Mouse (Mus musculus) common myeloid progenitor, adult 5-6 weeks (primary cell): ENCODE measurements around the gene Adgre1. TPM values are rescaled to one million over a fixed set of nuclear protein-coding genes. Genes with fewer than 3 reads are reported as not detected.

Source experiments
- ATAC-seq: replicated peaks from 2 replicates; pipeline ENCODE4 v1.8.0; 2016; ENCODE audit warnings: low read depth, mild to moderate bottlenecking, moderate TSS enrichment, inconsistent platforms; ENCODE audit not compliant: poor library complexity, severe bottlenecking
- total RNA-seq: library from RNA; stranded (forward); fragments of 200-1000, 187-1606 nt; gene quantifications from 2 replicates; pipeline ENCODE4 v1.2.3, GENCODE M21; 2017

Adgre1 gene
- total RNA-seq = 2.4 and 9.0 TPM in 2 replicates

GRCm38 (mm10) chr17:57358441-57358840 is at the start of gene Adgre1:
TSS of gene Adgre1 (plus strand) at chr17:57358691.
- ATAC-seq = peak; percentile 93

DNA sequence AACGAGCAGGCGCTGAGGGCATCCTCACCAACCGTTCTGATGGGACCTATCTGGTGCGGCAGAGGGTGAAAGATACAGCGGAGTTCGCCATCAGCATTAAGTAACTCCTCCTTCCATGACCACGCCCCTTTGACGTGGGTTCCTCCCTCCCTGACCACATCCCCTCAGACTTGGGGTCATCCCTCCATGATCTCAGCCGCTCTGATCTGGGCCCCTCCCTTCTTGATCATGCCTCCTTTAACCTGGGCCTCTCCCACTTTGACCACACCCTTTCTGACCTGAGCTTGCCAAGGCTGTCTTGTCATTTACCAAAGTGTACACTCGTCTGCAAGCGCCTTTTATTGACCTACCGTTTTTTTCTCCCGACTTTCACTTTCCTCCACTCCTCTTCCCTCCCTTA is 46.7 kb upstream of the Adgre1 start:
- peak; percentile 55; the same call in 1 of the 2 replicates for ATAC-seq

DNA sequence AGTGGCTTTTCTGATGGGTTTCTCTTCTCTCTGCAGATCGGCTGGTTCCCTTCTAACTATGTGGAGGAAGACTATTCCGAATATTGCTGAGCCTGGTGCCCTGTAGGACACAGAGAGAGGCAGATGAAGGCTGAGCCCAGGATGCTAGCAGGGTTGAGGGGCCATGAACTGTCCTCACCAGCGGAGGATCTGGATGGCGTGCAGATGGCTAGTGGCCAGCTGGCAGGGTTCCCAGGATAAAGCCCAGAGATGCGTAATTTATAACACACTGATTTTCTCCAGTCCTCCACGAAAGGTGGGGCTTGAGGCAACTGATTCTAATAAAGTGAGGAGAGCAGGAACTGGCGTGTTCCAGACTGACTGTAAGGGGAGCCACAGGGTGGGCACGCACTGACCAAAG is 30.9 kb upstream of the Adgre1 start:
- no peak for ATAC-seq

GRCm38 (mm10) chr17:57328944-57329343 is 29.5 kb upstream of the Adgre1 start:
- no peak for ATAC-seq

DNA sequence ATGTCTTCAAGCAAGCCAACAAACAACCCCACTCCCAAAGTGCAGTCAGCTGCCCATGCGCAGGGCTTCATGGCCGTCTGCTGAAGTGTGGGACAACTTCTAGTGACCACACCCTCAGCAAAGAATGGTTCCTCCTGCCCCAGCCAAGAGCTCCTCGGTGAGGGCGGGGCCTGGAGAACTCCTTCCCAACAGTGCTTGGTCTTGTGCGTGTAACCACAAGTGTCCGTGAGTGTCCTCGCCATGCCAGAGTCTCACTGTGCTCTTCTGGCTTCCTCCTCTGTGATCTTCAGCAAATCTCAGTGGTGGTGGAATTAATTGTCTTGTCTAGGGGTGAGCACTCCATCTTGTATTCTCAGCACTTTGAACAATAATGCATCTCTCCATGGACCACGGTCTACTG is 27.5 kb upstream of the Adgre1 start:
- 0 out of 2 replicates have a peak, but pooled peaks have one; percentile 3 for ATAC-seq

DNA sequence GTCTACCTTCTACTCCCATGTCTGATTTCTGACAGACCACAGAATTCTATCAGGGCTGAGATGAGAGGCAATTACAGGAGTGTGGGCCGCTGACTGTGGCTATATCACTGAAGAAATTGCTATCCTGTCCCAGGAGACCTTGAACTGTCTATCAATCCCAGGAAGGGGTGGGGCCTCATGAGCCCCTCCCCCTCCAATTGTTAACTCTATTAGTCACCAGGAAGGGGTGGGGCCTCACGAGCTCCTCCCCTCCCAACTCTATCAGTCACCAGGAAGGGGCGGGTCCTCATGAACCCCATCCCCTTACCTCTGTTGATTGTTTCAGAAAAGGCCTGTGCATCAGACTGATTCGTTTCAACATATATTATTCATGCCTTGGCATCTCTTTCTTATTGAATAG is 26.2 kb upstream of the Adgre1 start:
- peak; percentile 14; the same call in 1 of the 2 replicates for ATAC-seq

GRCm38 (mm10) chr17:57334001-57334760 is 24.3 kb upstream of the Adgre1 start:
- no peak for ATAC-seq

DNA sequence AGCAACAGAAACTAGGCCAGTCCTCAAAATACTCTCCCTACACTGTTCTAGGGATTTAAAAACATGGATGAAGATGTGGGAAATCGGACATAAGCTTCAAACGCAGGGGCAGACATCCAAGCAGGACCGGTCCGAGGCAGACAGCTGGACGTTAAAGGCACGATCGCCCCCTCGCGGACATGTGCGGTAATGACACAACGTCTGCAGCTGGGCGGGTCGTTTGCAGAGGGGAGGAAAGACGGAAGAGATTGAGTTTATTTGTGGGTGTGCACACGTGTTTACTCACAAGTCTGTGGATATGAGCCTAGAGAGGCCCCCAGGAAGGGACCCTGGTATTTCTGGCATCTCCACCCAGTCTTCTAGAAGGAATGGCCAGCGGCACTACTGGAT is 23.7 kb upstream of the Adgre1 start:
- peak; percentile 48 for ATAC-seq

GRCm38 (mm10) chr17:57335194-57335593 is 23.3 kb upstream of the Adgre1 start:
- 0 out of 2 replicates have a peak, but pooled peaks have one; percentile 15 for ATAC-seq

DNA sequence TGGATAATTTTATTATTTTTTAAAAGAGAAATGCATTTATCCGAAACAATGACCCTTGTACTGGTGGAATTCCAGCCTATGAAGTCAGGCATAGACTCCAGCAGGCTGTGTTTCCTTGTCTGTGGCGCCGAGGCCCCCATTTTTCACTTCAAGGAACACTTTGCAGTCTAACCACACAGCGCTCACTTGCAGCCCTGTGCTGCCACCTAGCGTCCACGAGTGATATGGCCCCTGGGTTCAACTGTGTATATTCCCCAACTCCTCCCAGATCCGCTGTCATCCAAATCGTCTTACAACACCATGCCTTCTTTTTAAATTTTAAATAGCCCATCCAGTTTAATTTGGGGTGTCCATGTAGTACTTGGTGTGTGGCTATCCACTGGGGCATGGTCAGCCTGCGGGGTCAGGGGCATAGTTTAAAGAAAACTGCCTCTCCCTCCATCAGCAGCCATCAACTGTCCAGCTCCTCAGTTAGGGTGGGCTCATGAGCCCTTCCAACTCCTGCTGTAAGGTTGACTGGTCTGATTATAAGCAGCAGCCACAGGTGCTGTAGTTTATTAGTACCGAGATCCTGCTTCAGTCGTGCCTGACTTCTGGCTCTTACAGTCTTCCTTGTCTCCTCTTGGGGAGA is 22.7 kb upstream of the Adgre1 start:
- ATAC-seq = peak; percentile 73

- ATAC-seq = 0 out of 2 replicates have a peak, but pooled peaks have one; percentile 19
Measured at GRCm38 (mm10) chr17:57337996-57338395, 20.5 kb upstream of the Adgre1 start.

DNA sequence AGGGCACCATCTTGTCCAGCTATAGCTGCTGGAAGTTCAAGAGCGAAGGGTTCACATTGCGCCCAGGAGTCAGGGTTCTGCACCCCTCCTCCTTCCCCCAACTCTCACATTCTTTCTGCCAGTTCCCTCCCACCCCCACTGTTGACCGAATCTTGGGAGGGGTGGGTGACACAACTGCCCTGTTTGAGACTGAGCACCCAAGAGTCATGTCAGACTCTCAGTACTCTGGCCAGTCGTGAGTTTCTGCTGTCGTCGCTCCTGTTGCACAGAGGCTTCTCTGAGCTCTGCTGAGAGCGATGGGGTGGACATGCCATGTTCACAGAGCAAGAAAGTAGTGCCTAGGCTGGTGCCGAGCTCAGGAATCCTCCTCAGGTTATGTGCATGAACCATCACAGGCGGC is 19.2 kb upstream of the Adgre1 start:
- ATAC-seq = no peak

- ATAC-seq = peak; percentile 23
Measured at GRCm38 (mm10) chr17:57341568-57341967, 16.9 kb upstream of the Adgre1 start.

DNA sequence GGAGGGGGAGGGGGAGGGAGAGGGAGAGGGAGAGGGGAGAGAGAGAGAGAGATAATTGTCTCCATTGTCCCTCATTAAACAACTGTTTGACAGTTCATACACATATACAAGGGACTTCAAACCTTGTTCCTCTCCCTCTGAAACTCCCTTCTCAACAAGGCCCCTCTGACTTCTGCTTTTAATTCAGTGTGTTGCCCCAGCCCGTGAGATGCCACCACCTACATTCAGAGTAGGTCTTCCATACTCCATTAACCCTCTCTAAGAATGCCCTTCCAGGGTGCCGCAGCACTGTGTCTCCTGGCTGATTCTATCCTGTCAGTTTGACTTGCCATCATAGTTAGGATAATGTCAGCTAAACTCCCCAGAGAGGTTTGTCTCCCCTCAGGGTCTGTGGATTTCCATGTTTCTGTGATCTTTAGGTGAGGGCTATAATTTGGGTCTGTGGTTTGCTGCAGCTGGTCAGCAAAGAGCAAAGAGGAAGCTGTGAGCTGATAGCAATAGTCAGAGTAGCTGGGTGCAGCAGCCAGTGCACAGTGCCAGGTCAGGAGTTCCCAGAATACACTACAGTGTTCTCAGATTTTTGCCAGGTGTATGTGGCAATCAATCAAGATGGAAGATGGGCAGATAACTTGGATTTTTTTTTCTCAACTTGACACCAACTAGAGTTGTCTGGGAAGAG is 14.3 kb upstream of the Adgre1 start:
- peak; percentile 75 for ATAC-seq

DNA sequence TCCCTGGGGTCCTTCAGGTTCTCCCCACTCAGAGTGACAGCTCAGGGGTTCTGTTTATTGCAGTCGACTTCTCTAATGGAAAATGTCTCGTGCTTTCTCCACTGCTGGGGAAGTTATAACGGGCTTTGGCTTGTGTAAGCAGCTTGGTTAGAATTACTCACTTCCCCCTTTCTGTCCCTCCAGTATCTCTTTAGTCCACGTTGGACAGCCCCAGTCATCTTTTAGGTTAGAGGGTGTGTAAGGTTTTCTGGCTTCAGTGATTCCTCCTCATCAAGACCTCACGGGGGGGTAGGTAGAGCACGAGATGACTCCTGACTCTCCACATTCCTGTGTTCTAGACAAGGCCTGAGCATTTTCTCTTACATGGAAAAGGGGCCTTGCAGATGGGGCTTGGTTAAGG is 11.5 kb upstream of the Adgre1 start:
- ATAC-seq = peak; percentile 83

- no peak for ATAC-seq
Measured at GRCm38 (mm10) chr17:57347781-57348180, 10.7 kb upstream of the Adgre1 start.

DNA sequence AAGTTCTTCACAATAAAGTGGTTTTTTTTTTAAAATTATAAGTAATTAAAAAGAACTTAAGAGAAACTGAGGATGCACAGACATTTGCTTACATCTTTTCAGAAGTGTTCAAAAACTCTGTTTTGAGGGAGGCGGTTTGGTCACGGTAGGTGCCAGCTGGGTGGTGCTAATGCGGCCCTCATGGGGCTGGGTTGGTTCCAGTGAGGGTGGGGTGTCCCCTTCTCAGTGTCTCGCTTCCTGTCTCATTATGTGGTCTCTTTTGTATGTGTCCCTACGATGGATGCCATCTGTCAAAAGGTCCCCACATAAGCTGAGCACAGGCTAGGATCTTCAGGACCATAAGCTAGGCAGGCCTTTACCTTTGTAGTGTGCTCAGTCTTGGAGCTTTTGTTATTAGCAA is 9.4 kb upstream of the Adgre1 start:
- no peak for ATAC-seq

DNA sequence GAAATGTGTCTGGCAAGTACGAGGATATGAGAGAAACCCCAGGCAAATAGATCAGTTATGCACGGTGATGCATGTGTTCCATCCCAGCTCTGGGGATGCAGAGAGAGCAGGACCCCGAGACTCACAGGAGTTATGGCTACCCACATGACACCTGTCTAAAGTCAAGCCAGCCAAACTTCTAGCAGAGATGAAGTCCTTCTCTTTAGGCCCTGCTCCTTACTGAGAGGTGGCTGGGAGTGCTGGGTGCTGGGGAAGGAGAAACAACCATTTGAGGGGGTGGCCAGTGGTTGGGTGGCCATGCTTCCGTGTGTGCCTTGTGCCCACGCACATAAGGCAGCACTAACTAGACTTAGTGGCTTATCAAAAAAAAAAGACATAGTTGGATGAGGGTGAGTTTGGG is 8.3 kb upstream of the Adgre1 start:
- ATAC-seq = no peak

- no peak for ATAC-seq
Measured at GRCm38 (mm10) chr17:57351107-57351506, 7.4 kb upstream of the Adgre1 start.

GRCm38 (mm10) chr17:57359485-57360241 is 1.2 kb downstream of the Adgre1 start:
- ATAC-seq = peak; percentile 51
